Mouse (Mus musculus) neural tube, embryonic 15.5 days (tissue): ENCODE results near the gene Gm20388. TPM values are rescaled to one million over a fixed set of nuclear protein-coding genes. Genes with fewer than 3 reads are reported as not detected.

Experiments
- ATAC-seq: fragments of 200-750 bp; cut with Nextera tagmentation; 2 replicates; pipeline ENCODE4 v1.8.0; 2017; ENCODE audit warnings: mild to moderate bottlenecking, moderate TSS enrichment, moderate library complexity; ENCODE audit not compliant: low FRiP score
- H3K27ac ChIP-seq: fragments of 300-500 bp; sonication (generic); replicated peaks from 2 replicates; pipeline ENCODE4 v1.5.1; 2015; ENCODE audit warnings: mild to moderate bottlenecking, inconsistent platforms
- H3K27me3 ChIP-seq: fragments of 300-500 bp; sonication (generic); replicated peaks from 2 replicates; pipeline ENCODE4 v1.6.1; 2015; ENCODE audit warnings: inconsistent platforms
- H3K36me3 ChIP-seq: fragments of 300-500 bp; sonication (generic); 2 replicates; pipeline ENCODE4 v1.6.1; 2015; ENCODE audit warnings: inconsistent platforms
- H3K4me1 ChIP-seq: fragments of 300-500 bp; sonication (generic); 2 replicates; pipeline ENCODE4 v1.6.1; 2015; ENCODE audit warnings: inconsistent platforms
- H3K4me2 ChIP-seq: fragments of 300-500 bp; sonication (generic); 2 replicates; pipeline ENCODE4 v1.6.1; 2015; ENCODE audit warnings: inconsistent platforms, mild to moderate bottlenecking, moderate library complexity
- H3K4me3 ChIP-seq: fragments of 300-500 bp; sonication (generic); replicated peaks from 2 replicates; pipeline ENCODE4 v1.5.1; 2015; ENCODE audit warnings: mild to moderate bottlenecking, inconsistent platforms
- H3K9ac ChIP-seq: fragments of 300-500 bp; sonication (generic); replicated peaks from 2 replicates; pipeline ENCODE4 v1.6.1; 2015; ENCODE audit warnings: mild to moderate bottlenecking, inconsistent platforms
- H3K9me3 ChIP-seq: fragments of 300-500 bp; sonication (generic); replicated peaks from 2 replicates; pipeline ENCODE4 v1.6.1; 2016; ENCODE audit warnings: inconsistent platforms
- WGBS: fragments of 180-500 bp; shearing (Covaris S2); methylation state at CpG from one replicate; pipeline ENCODE4 v1.1.7; 2015; ENCODE audit warnings: mixed read lengths; 5-methylcytosine and 5-hydroxymethylcytosine counted together
- polyA plus RNA-seq: library from polyadenylated mRNA; unstranded; fragments of >200 nt; fragmentation: Nextera tagmentation; extraction: Ambion mirVana; gene quantifications from 2 replicates; pipeline ENCODE4 v1.2.1, GENCODE M21; 2015

The Gm20388 gene
- polyA plus RNA-seq, 1 experiment from 2014 or later, result not detected

GRCm38 (mm10) chr8:120118162-120118561 lies 207.5 kb downstream of the Gm20388 start:
- no peak for ATAC-seq
- Histone ChIP-seq H3K36me3 (no peaks in the 10 kb centered on the region), H3K27ac (no peak overlapping the region), H3K9ac (no peak overlapping the region), H3K4me1 (peaks cover 17% of the 10 kb centered on the region), H3K27me3 (0 out of 2 replicates have a peak, but pooled peaks cover 18% of the 10 kb centered on the region), H3K4me3 (no peak overlapping the region), H3K9me3 (no peaks in the 10 kb centered on the region), H3K4me2 (no peak overlapping the region)
- WGBS, result 81% methylated on average over 9 of the region's 9 CpGs

DNA sequence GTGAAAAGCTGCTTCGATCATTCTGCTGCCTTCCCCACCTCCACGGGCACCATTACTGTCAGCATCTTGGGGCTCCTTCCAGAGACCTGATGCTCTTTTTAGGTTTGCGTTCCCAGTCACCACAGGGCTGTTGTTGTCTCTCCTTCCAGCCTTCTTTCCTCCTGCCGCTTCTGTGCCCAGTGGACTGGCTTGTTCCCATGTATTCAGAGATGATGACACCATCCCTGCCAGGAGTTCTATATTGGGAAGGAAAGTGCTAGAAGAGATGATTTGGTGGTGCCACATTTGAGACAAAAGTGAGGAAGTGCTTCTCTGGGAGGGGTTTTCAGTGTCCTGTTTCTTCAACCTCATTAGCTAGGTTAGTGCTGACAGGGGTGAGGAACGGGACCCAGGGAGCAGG lies 208.2 kb downstream of the Gm20388 start:
- Histone ChIP-seq H3K27me3 (0 out of 2 replicates have a peak, but pooled peaks cover 18% of the 10 kb centered on the region), H3K9me3 (no peaks in the 10 kb centered on the region), H3K27ac (no peak overlapping the region), H3K36me3 (no peaks in the 10 kb centered on the region), H3K9ac (no peak overlapping the region), H3K4me2 (no peak overlapping the region), H3K4me3 (no peak overlapping the region), H3K4me1 (peaks cover 13% of the 10 kb centered on the region)
- no peak for ATAC-seq
- WGBS, result 78% methylated on average over 5 of the region's 5 CpGs

DNA sequence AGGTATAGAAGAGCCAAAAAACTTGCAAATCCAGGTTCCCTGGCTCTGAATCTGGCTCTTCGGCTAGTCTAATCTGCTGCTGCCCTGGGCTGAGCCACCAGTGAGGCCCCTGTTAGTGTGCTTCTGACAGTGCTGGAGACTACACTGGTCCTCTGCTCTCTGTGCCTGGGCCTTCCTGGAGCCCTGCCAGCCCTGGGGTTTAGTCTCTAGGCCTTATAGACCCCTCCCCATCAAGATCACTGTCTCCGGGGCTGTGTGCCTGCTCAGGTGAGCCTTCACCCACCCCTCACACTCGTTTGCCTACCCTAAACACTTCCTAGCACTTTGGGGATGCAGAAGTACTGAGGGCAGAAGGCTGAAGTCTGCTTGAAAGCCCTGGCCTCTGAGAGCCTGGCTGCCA lies 208.8 kb downstream of the Gm20388 start:
- no peak overlapping the region for H3K27ac ChIP-seq
- ATAC-seq, result no peak
- 73% methylated on average over 3 of the region's 3 CpGs for WGBS
- no peaks in the 10 kb centered on the region for H3K9me3 ChIP-seq
- no peak overlapping the region for H3K4me3 ChIP-seq
- H3K4me1 ChIP-seq, result peaks cover 14% of the 10 kb centered on the region
- H3K9ac ChIP-seq, result no peak overlapping the region
- no peak overlapping the region for H3K4me2 ChIP-seq
- H3K36me3 ChIP-seq, result no peaks in the 10 kb centered on the region
- H3K27me3 ChIP-seq, result 0 out of 2 replicates have a peak, but pooled peaks cover 18% of the 10 kb centered on the region

- Histone ChIP-seq H3K9ac (no peak overlapping the region), H3K4me3 (no peak overlapping the region), H3K4me1 (peaks cover 14% of the 10 kb centered on the region), H3K27me3 (0 out of 2 replicates have a peak, but pooled peaks cover 15% of the 10 kb centered on the region), H3K36me3 (no peaks in the 10 kb centered on the region), H3K27ac (no peak overlapping the region), H3K9me3 (no peaks in the 10 kb centered on the region), H3K4me2 (no peak overlapping the region)
- no peak for ATAC-seq
- WGBS, result 82% methylated on average over 6 of the region's 6 CpGs
Measured at GRCm38 (mm10) chr8:120119931-120120330, 209.3 kb downstream of the Gm20388 start.

DNA sequence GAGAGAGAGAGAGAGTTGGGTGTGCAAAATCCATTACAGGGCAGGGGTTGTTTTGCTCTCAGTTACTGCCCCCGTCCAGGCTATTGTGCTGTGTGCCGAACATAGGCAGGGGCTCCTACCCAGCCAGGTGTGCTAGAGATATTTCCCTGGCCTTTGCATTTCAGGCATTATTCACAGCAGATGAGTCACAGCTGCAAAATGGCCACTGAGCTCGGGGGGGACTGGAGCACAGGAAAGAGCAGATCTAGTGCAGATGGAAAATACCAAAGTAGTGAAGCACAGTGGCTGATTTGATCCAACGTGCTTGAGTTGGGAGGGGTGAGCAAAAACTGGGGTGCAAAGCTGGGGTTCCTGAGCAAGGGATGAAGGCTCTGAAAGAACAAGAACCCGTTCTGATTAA lies 210.3 kb downstream of the Gm20388 start:
- Histone ChIP-seq H3K4me2 (no peak overlapping the region), H3K4me3 (no peak overlapping the region), H3K4me1 (peaks cover 13% of the 10 kb centered on the region), H3K9me3 (no peaks in the 10 kb centered on the region), H3K36me3 (no peaks in the 10 kb centered on the region), H3K27me3 (0 out of 2 replicates have a peak, but pooled peaks cover 5% of the 10 kb centered on the region), H3K9ac (no peak overlapping the region), H3K27ac (no peak overlapping the region)
- WGBS, result 63% methylated on average over 5 of the region's 5 CpGs
- no peak for ATAC-seq

GRCm38 (mm10) chr8:120124261-120124660 lies 213.6 kb downstream of the Gm20388 start:
- H3K4me1 ChIP-seq, result peaks cover 24% of the 10 kb centered on the region
- 60% methylated on average over 6 of the region's 6 CpGs for WGBS
- no peaks in the 10 kb centered on the region for H3K9me3 ChIP-seq
- no peak overlapping the region for H3K4me2 ChIP-seq
- H3K4me3 ChIP-seq, result no peak overlapping the region
- H3K9ac ChIP-seq, result no peak overlapping the region
- H3K27me3 ChIP-seq, result no peaks in the 10 kb centered on the region
- H3K36me3 ChIP-seq, result no peaks in the 10 kb centered on the region
- no peak for ATAC-seq
- H3K27ac ChIP-seq, result no peak overlapping the region

DNA sequence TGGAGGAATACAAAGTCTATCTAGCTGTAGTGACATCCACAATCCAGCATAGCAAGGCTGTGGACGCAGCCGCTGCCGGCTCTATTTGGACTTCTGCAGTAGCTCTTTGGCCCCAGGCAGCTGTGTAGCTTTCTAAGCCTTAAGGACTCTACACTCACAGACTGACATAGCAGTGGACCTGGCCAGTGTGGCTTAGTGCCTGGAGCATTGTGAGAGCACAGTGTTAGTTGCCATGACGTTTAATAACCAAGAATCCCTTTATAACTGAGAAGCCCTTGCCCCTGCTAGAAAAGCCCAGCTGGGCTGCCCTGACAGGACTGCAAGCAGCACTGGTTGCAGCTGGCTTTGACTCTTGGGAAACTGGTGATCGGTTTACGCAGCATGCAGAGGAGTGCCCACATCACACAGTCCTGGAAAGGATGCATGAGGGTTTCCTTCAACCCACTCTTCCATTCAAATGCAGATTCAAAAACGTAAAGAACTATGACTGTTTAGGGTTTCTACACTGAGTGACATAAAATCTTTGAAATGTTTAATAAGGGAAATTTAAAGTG lies 214.3 kb downstream of the Gm20388 start:
- WGBS, result 39% methylated on average over 7 of the region's 7 CpGs
- no peak overlapping the region for H3K4me2 ChIP-seq

DNA sequence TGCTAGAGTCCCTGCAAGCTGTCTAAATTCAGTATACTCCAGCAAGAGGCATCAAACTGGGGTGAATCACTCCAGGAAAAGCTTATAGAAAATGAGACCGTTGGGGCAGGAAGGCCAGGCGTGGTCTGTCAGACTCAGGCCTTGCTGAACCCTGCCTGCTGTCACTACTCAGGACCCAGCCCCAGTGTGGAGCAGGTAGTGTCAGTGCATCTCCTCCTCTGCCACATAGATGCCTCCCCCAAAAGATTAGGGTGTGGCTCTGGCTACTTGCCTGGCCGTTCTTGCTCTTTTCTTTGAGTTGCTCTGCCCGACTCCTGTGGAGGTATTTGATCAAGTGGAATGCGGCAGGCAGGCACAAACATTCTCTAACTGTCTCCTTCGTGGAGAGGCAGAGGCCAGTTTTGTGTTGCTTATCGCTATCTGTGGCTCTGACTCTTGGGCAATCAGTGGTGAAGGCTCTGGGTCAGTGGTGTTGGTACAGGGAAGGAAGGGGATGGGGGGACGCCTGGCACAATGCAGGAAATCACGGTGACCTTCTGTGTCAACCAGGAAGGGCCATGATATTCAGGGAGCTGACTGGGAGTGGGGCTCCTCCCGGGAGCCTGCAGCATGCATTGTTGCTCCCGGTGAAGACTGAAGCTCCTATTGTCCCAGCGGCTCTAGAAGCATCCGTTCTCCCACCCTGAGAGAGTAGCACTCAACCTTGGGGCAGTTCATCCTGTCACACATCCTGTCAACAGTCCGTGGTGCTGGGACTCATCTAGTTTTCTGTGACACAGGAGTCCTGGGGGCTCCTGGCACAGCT lies 215.9 kb downstream of the Gm20388 start:
- Histone ChIP-seq H3K27ac (0 out of 2 replicates have a peak overlapping the region, but pooled peaks have one; percentile 33), H3K27me3 (no peaks in the 10 kb centered on the region), H3K4me1 (peaks cover 27% of the 10 kb centered on the region), H3K36me3 (no peaks in the 10 kb centered on the region), H3K4me2 (no peak overlapping the region), H3K9me3 (no peaks in the 10 kb centered on the region), H3K4me3 (no peak overlapping the region), H3K9ac (no peak overlapping the region)
- no peak for ATAC-seq
- 29% methylated on average over 14 of the region's 14 CpGs for WGBS

More for the DNA sequence above, 214.3 kb downstream of the Gm20388 start:
- H3K4me1 ChIP-seq, result peaks cover 27% of the 10 kb centered on the region
- no peaks in the 10 kb centered on the region for H3K27me3 ChIP-seq
- ATAC-seq, result no peak; the same call in 1 of the 2 replicates
- no peak overlapping the region for H3K4me3 ChIP-seq
- H3K36me3 ChIP-seq, result no peaks in the 10 kb centered on the region
- no peak overlapping the region for H3K27ac ChIP-seq
- no peak overlapping the region for H3K9ac ChIP-seq
- no peaks in the 10 kb centered on the region for H3K9me3 ChIP-seq

DNA sequence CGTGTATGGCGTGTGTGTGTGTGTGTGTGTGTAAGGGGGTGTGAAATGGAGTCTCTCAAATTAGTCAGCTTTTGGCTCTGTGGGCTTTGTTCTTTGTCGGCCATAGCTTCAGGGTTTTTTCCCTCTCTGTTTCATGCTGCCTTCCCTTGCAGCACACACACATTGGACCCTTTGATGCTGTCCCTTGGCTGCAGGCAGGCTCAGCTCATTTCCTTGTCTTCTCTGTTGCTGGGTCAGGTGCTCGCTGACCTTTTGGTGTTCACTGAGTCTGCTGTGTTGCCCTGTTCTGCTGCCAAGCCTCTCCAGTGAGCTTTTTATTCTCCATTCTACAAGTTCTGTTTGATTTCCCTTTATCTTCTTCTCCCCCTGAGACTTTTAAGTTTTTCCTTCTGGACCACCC lies 218.9 kb downstream of the Gm20388 start:
- H3K9me3 ChIP-seq, result no peaks in the 10 kb centered on the region
- no peak overlapping the region for H3K4me2 ChIP-seq
- peaks cover 23% of the 10 kb centered on the region for H3K4me1 ChIP-seq
- H3K9ac ChIP-seq, result no peak overlapping the region
- H3K27ac ChIP-seq, result no peak overlapping the region
- no peak overlapping the region for H3K4me3 ChIP-seq
- ATAC-seq, result no peak
- WGBS, result 68% methylated on average over 4 of the region's 4 CpGs
- no peaks in the 10 kb centered on the region for H3K36me3 ChIP-seq
- no peaks in the 10 kb centered on the region for H3K27me3 ChIP-seq

GRCm38 (mm10) chr8:120131158-120131557 lies 220.5 kb downstream of the Gm20388 start:
- Histone ChIP-seq H3K27ac (no peak overlapping the region), H3K4me3 (no peak overlapping the region), H3K27me3 (no peaks in the 10 kb centered on the region), H3K4me2 (no peak overlapping the region), H3K4me1 (peaks cover 13% of the 10 kb centered on the region), H3K9me3 (no peaks in the 10 kb centered on the region), H3K9ac (no peak overlapping the region), H3K36me3 (no peaks in the 10 kb centered on the region)
- WGBS, result 88% methylated on average over 8 of the region's 8 CpGs
- ATAC-seq, result no peak

GRCm38 (mm10) chr8:120133169-120133568 lies 222.5 kb downstream of the Gm20388 start:
- H3K4me1 ChIP-seq, result peaks cover 15% of the 10 kb centered on the region
- H3K9me3 ChIP-seq, result no peaks in the 10 kb centered on the region
- no peaks in the 10 kb centered on the region for H3K36me3 ChIP-seq
- no peak overlapping the region for H3K4me2 ChIP-seq
- no peak overlapping the region for H3K27ac ChIP-seq
- 88% methylated on average over 7 of the region's 7 CpGs for WGBS
- H3K27me3 ChIP-seq, result no peaks in the 10 kb centered on the region
- no peak for ATAC-seq
- no peak overlapping the region for H3K4me3 ChIP-seq
- H3K9ac ChIP-seq, result no peak overlapping the region

DNA sequence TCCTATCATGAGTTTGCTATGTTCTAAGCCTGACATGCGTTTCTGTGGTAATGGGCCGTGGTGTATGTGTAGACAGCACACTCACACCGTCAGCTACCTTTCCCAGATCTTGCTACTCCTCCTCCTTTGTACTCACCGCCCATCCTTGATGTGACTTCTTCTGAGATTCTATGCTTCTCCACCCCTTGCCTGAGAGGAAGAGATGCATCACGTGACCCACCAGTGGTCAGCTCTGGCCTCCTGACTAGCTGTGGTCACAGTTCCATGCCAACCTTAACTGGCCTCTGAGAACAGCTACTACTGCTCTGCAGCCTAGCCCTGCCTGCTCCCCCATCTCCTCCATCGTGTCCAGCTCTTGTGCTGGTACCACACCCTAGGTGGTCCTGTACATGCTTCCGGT lies 225.0 kb downstream of the Gm20388 start:
- H3K4me1 ChIP-seq, result peaks cover 13% of the 10 kb centered on the region
- no peaks in the 10 kb centered on the region for H3K36me3 ChIP-seq
- ATAC-seq, result no peak
- H3K4me2 ChIP-seq, result no peak overlapping the region
- H3K27me3 ChIP-seq, result no peaks in the 10 kb centered on the region
- no peak overlapping the region for H3K4me3 ChIP-seq
- no peak overlapping the region for H3K27ac ChIP-seq
- H3K9me3 ChIP-seq, result no peaks in the 10 kb centered on the region
- 92% methylated on average over 7 of the region's 7 CpGs for WGBS
- no peak overlapping the region for H3K9ac ChIP-seq
